Mouse (Mus musculus): ENCODE data around the gene Dpysl5. TPM values are rescaled to one million over a fixed set of nuclear protein-coding genes. Genes with fewer than 3 reads are reported as not detected.

The Dpysl5 gene
- polyA plus RNA-seq, 1 experiment from 2014 or later: 10.4 TPM

DNA sequence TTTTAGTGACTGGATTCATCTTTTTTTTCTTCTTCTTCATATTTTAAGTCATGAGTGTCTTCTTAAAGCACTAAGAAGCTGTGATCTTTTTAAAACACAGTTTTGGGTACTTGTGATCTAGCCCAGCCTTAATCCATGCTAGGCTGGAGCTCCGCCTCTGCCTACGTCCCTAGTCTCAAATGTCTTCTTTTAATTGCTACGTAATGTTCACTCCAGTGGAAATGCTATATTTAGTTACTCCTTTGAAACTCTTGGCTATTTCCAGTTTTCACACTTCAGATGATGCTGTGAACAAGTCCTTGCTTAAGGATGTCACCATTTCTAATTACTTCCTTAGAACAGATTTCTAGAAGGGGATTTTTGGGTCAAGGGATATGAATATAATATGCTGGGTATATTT lies 78.7 kb downstream of the Dpysl5 start:
- no peaks in the 10 kb centered on the region for H3K4me1 ChIP-seq (replicated peaks; ENCODE audit: control insufficient read depth, insufficient read depth, low read length)

DNA sequence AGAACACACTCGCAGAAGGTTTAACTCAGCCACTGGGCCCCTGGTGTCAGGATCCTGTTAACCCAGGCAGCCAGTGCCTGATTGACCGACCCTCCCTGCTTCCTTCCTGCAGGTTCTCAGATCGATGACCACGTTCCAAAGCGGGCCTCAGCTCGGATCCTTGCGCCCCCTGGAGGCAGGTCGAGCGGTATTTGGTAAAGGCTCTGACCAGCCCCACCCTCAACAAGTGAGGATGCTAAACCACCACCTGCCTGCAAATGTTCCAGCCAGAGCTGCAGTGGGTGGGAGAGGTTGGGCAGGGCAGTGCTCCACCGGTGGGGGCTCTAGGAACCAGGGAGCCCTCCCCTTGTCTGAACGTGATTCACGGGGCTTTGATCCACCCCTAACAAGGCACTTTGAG lies 84.8 kb downstream of the Dpysl5 start:
- DNase-seq (ENCODE audit: low spot score): peak; percentile 94
- peak; percentile 67 for ATAC-seq (replicated peaks; ENCODE audit: low FRiP score, low TSS enrichment, low read depth)
- no peak overlapping the region for H3K4me3 ChIP-seq (ENCODE audit: low read depth, low read length)
- H3K36me3 ChIP-seq (ENCODE audit: control insufficient read depth, insufficient read depth, low read length): no peaks in the 10 kb centered on the region
- H3K4me1 ChIP-seq (replicated peaks; ENCODE audit: control insufficient read depth, insufficient read depth, low read length): no peaks in the 10 kb centered on the region
- H3K4me2 ChIP-seq (ENCODE audit: low read length): no peak overlapping the region
- 11% methylated on average over 12 of the region's 12 CpGs for WGBS
- no peak overlapping the region for H3K9ac ChIP-seq (ENCODE audit: low read length)
- H3K27ac ChIP-seq (ENCODE audit: low read depth): no peak overlapping the region
- H3K27me3 ChIP-seq (replicated peaks; ENCODE audit: control insufficient read depth, insufficient read depth, low read length): no peaks in the 10 kb centered on the region
- H3K9me3 ChIP-seq (ENCODE audit: control insufficient read depth, low read length): no peaks in the 10 kb centered on the region

More for the DNA sequence above, 78.7 kb downstream of the Dpysl5 start:
- Histone ChIP-seq H3K9me3 (ENCODE audit: control insufficient read depth, low read length) (no peaks in the 10 kb centered on the region), H3K27me3 (replicated peaks; ENCODE audit: control insufficient read depth, insufficient read depth, low read length) (no peaks in the 10 kb centered on the region), H3K4me2 (ENCODE audit: low read length) (no peak overlapping the region), H3K9ac (ENCODE audit: low read length) (no peak overlapping the region), H3K36me3 (ENCODE audit: control insufficient read depth, insufficient read depth, low read length) (no peaks in the 10 kb centered on the region), H3K4me3 (ENCODE audit: low read depth, low read length) (no peak overlapping the region), H3K27ac (ENCODE audit: low read depth) (no peak overlapping the region)
- WGBS: 88% methylated on average over 3 of the region's 3 CpGs
- DNase-seq (ENCODE audit: low spot score): no peak
- no peak for ATAC-seq (replicated peaks; ENCODE audit: low FRiP score, low TSS enrichment, low read depth)

- WGBS: 67% methylated on average over 7 of the region's 7 CpGs
- H3K4me1 ChIP-seq (replicated peaks; ENCODE audit: control insufficient read depth, insufficient read depth, low read length): no peaks in the 10 kb centered on the region
- H3K4me2 ChIP-seq (ENCODE audit: low read length): no peak overlapping the region
- no peaks in the 10 kb centered on the region for H3K36me3 ChIP-seq (ENCODE audit: control insufficient read depth, insufficient read depth, low read length)
- DNase-seq (ENCODE audit: low spot score) (no peak), ATAC-seq (replicated peaks; ENCODE audit: low FRiP score, low TSS enrichment, low read depth) (no peak)
- no peaks in the 10 kb centered on the region for H3K9me3 ChIP-seq (ENCODE audit: control insufficient read depth, low read length)
- no peak overlapping the region for H3K4me3 ChIP-seq (ENCODE audit: low read depth, low read length)
- H3K9ac ChIP-seq (ENCODE audit: low read length): no peak overlapping the region
- H3K27me3 ChIP-seq (replicated peaks; ENCODE audit: control insufficient read depth, insufficient read depth, low read length): no peaks in the 10 kb centered on the region
- H3K27ac ChIP-seq (ENCODE audit: low read depth): no peak overlapping the region
Observed at GRCm38 (mm10) chr5:30797482-30797881, 86.1 kb downstream of the Dpysl5 start.

GRCm38 (mm10) chr5:30797982-30798381 lies 86.6 kb downstream of the Dpysl5 start:
- Histone ChIP-seq H3K9me3 (ENCODE audit: control insufficient read depth, low read length) (no peaks in the 10 kb centered on the region), H3K27ac (ENCODE audit: low read depth) (no peak overlapping the region), H3K4me2 (ENCODE audit: low read length) (no peak overlapping the region), H3K9ac (ENCODE audit: low read length) (no peak overlapping the region), H3K4me1 (replicated peaks; ENCODE audit: control insufficient read depth, insufficient read depth, low read length) (no peaks in the 10 kb centered on the region), H3K4me3 (ENCODE audit: low read depth, low read length) (no peak overlapping the region), H3K36me3 (ENCODE audit: control insufficient read depth, insufficient read depth, low read length) (no peaks in the 10 kb centered on the region), H3K27me3 (replicated peaks; ENCODE audit: control insufficient read depth, insufficient read depth, low read length) (no peaks in the 10 kb centered on the region)
- ATAC-seq (replicated peaks; ENCODE audit: low FRiP score, low TSS enrichment, low read depth): no peak
- WGBS: 57% methylated on average over 8 of the region's 8 CpGs
- DNase-seq (ENCODE audit: low spot score): no peak

DNA sequence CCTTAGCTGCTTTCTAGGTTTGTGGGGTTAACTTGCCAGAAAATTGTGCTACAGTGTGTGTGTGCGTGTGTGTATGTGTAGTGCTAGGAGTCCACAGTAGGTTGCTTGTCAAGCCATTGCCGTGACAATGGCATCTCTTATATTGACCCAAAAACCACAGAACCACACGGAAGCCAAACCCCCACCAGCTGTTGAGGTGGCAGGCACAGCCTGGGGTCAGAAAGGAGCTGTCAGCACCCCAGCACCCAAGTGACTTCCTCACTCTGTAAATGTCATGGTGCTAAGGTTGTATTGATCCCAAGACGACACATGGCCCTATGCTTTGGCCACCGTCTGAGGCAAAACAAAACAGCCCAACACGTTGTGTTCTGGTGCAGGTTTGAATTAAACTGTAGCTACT lies 87.6 kb downstream of the Dpysl5 start:
- Histone ChIP-seq H3K27ac (ENCODE audit: low read depth) (no peak overlapping the region), H3K36me3 (ENCODE audit: control insufficient read depth, insufficient read depth, low read length) (no peaks in the 10 kb centered on the region), H3K4me2 (ENCODE audit: low read length) (no peak overlapping the region), H3K4me1 (replicated peaks; ENCODE audit: control insufficient read depth, insufficient read depth, low read length) (no peaks in the 10 kb centered on the region), H3K9me3 (ENCODE audit: control insufficient read depth, low read length) (no peaks in the 10 kb centered on the region), H3K4me3 (ENCODE audit: low read depth, low read length) (no peak overlapping the region), H3K9ac (ENCODE audit: low read length) (no peak overlapping the region), H3K27me3 (replicated peaks; ENCODE audit: control insufficient read depth, insufficient read depth, low read length) (no peaks in the 10 kb centered on the region)
- ATAC-seq (replicated peaks; ENCODE audit: low FRiP score, low TSS enrichment, low read depth) (no peak), DNase-seq (ENCODE audit: low spot score) (no peak)
- 80% methylated on average over 6 of the region's 6 CpGs for WGBS

- Histone ChIP-seq H3K4me3 (ENCODE audit: low read depth, low read length) (no peak overlapping the region), H3K4me1 (replicated peaks; ENCODE audit: control insufficient read depth, insufficient read depth, low read length) (no peaks in the 10 kb centered on the region), H3K9me3 (ENCODE audit: control insufficient read depth, low read length) (no peaks in the 10 kb centered on the region), H3K27ac (ENCODE audit: low read depth) (no peak overlapping the region), H3K27me3 (replicated peaks; ENCODE audit: control insufficient read depth, insufficient read depth, low read length) (no peaks in the 10 kb centered on the region), H3K36me3 (ENCODE audit: control insufficient read depth, insufficient read depth, low read length) (no peaks in the 10 kb centered on the region), H3K9ac (ENCODE audit: low read length) (no peak overlapping the region), H3K4me2 (ENCODE audit: low read length) (no peak overlapping the region)
- WGBS: 67% methylated on average over 12 of the region's 12 CpGs
- DNase-seq (ENCODE audit: low spot score) (no peak), ATAC-seq (replicated peaks; ENCODE audit: low FRiP score, low TSS enrichment, low read depth) (no peak)
Observed at GRCm38 (mm10) chr5:30802724-30803467, 91.5 kb downstream of the Dpysl5 start.

- peak; percentile 83; the same call in 1 of the 2 replicates for ATAC-seq (replicated peaks; ENCODE audit: low FRiP score, low TSS enrichment, low read depth)
- H3K4me2 ChIP-seq (ENCODE audit: low read length): no peak overlapping the region
- no peak overlapping the region for H3K9ac ChIP-seq (ENCODE audit: low read length)
- H3K36me3 ChIP-seq (ENCODE audit: control insufficient read depth, insufficient read depth, low read length): no peaks in the 10 kb centered on the region
- H3K4me1 ChIP-seq (replicated peaks; ENCODE audit: control insufficient read depth, insufficient read depth, low read length): no peaks in the 10 kb centered on the region
- H3K27ac ChIP-seq (ENCODE audit: low read depth): no peak overlapping the region
- no peaks in the 10 kb centered on the region for H3K9me3 ChIP-seq (ENCODE audit: control insufficient read depth, low read length)
- peak; percentile 97 for DNase-seq (ENCODE audit: low spot score)
- no peak overlapping the region for H3K4me3 ChIP-seq (ENCODE audit: low read depth, low read length)
- no peaks in the 10 kb centered on the region for H3K27me3 ChIP-seq (replicated peaks; ENCODE audit: control insufficient read depth, insufficient read depth, low read length)
- WGBS: 4% methylated on average over 3 of the region's 3 CpGs
Observed at GRCm38 (mm10) chr5:30806106-30806505, 94.7 kb downstream of the Dpysl5 start.

GRCm38 (mm10) chr5:30814424-30815119 lies 103.2 kb downstream of the Dpysl5 start, which contains the start of gene Mapre3:
TSS of gene Mapre3 (plus strand) at chr5:30814641.
- Histone ChIP-seq H3K27me3 (replicated peaks; ENCODE audit: control insufficient read depth, insufficient read depth, low read length) (no peaks in the 10 kb centered on the region), H3K4me3 (ENCODE audit: low read depth, low read length) (peak within 1 kb of the TSS; percentile 72), H3K4me2 (ENCODE audit: low read length) (peak within 1 kb of the TSS; percentile 79), H3K27ac (ENCODE audit: low read depth) (0 out of 2 replicates have a peak within 1 kb of the TSS, but pooled peaks have one; percentile 35), H3K36me3 (ENCODE audit: control insufficient read depth, insufficient read depth, low read length) (no peaks in the 10 kb centered on the region), H3K9ac (ENCODE audit: low read length) (peak within 1 kb of the TSS; percentile 62), H3K4me1 (replicated peaks; ENCODE audit: control insufficient read depth, insufficient read depth, low read length) (peaks cover 8% of the 10 kb centered on the region), H3K9me3 (ENCODE audit: control insufficient read depth, low read length) (no peaks in the 10 kb centered on the region)
- under 1% methylated on average over 44 of the region's 59 CpGs for WGBS
- ATAC-seq (replicated peaks; ENCODE audit: low FRiP score, low TSS enrichment, low read depth): peak; percentile 91
- peak; percentile 93 for DNase-seq (ENCODE audit: low spot score)

All from intestine, embryonic 14.5 days (tissue).